Mouse (Mus musculus) hindbrain, embryonic 12.5 days (tissue): ENCODE measurements at regions not wholly inside any gene's neighbourhood (a gene's known extent, or its start where the extent isn't known, plus 50 kb on each side); places are given as distances from the start of the nearest gene placed in this dataset.

Experiments used
- ATAC-seq: fragments of 200-750 bp; cut with Nextera tagmentation; 2 replicates; pipeline ENCODE4 v1.8.0; 2017; ENCODE audit warnings: moderate TSS enrichment; ENCODE audit not compliant: low FRiP score
- H3K27ac ChIP-seq: fragments of 300-500 bp; sonication (generic); 2 replicates; pipeline ENCODE4 v1.5.1; 2016; ENCODE audit warnings: mild to moderate bottlenecking
- H3K27me3 ChIP-seq: fragments of 300-500 bp; sonication (generic); 2 replicates; pipeline ENCODE4 v1.6.1; 2016; ENCODE audit warnings: mild to moderate bottlenecking
- H3K36me3 ChIP-seq: fragments of 300-500 bp; sonication (generic); 2 replicates; pipeline ENCODE4 v1.6.1; 2016; ENCODE audit warnings: mild to moderate bottlenecking
- H3K4me1 ChIP-seq: fragments of 300-500 bp; sonication (generic); 2 replicates; pipeline ENCODE4 v1.6.1; 2016
- H3K4me2 ChIP-seq: fragments of 300-500 bp; sonication (generic); replicated peaks from 2 replicates; pipeline ENCODE4 v1.6.1; 2016; ENCODE audit warnings: mild to moderate bottlenecking
- H3K4me3 ChIP-seq: fragments of 300-500 bp; sonication (generic); 2 replicates; pipeline ENCODE4 v1.5.1; 2016; ENCODE audit warnings: mild to moderate bottlenecking
- H3K9ac ChIP-seq: fragments of 300-500 bp; sonication (generic); 2 replicates; pipeline ENCODE4 v1.6.1; 2016; ENCODE audit warnings: mild to moderate bottlenecking, moderate library complexity
- H3K9me3 ChIP-seq: fragments of 300-500 bp; sonication (generic); replicated peaks from 2 replicates; pipeline ENCODE4 v1.6.1; 2016; ENCODE audit warnings: mild to moderate bottlenecking
- WGBS: fragments of 180-500 bp; shearing (Covaris S2); methylation state at CpG from one replicate; pipeline ENCODE4 v1.1.7; 2016; 5-methylcytosine and 5-hydroxymethylcytosine counted together

- no peak overlapping the region for H3K27ac ChIP-seq
- H3K9ac ChIP-seq, result no peak overlapping the region
- 46% methylated on average over 12 of the region's 12 CpGs for WGBS
- no peaks in the 10 kb centered on the region for H3K27me3 ChIP-seq
- no peak overlapping the region for H3K4me3 ChIP-seq
- H3K4me1 ChIP-seq, result 0 out of 2 replicates have a peak, but pooled peaks cover 2% of the 10 kb centered on the region
- 0 out of 2 replicates have a peak overlapping the region, but pooled peaks have one; percentile 8 for H3K4me2 ChIP-seq
- H3K36me3 ChIP-seq, result no peaks in the 10 kb centered on the region
- no peaks in the 10 kb centered on the region for H3K9me3 ChIP-seq
- peak; percentile 77 for ATAC-seq
Observed at GRCm38 (mm10) chr3:34252730-34253337, 171.7 kb upstream of the Dnajc19 start.

- Histone ChIP-seq H3K36me3 (no peaks in the 10 kb centered on the region), H3K4me3 (no peak overlapping the region), H3K4me1 (no peaks in the 10 kb centered on the region), H3K27ac (no peak overlapping the region), H3K9me3 (no peaks in the 10 kb centered on the region), H3K9ac (no peak overlapping the region), H3K27me3 (peaks cover 3% of the 10 kb centered on the region; the same call in 1 of the 2 replicates), H3K4me2 (no peak overlapping the region)
- 97% methylated on average over 3 of the region's 3 CpGs for WGBS
- ATAC-seq, result no peak
Observed at GRCm38 (mm10) chr3:34242126-34242525, 161.0 kb upstream of the Dnajc19 start.

- Histone ChIP-seq H3K27ac (no peak overlapping the region), H3K27me3 (peaks cover 7% of the 10 kb centered on the region)
- 76% methylated on average over 2 of the region's 2 CpGs for WGBS
Observed at GRCm38 (mm10) chr3:34239978-34240377, 158.9 kb upstream of the Dnajc19 start.

GRCm38 (mm10) chr3:34234391-34234790, 153.3 kb upstream of the Dnajc19 start:
- no peaks in the 10 kb centered on the region for H3K36me3 ChIP-seq

More at GRCm38 (mm10) chr3:34239978-34240377, 158.9 kb upstream of the Dnajc19 start:
- H3K4me1 ChIP-seq, result no peaks in the 10 kb centered on the region
- H3K36me3 ChIP-seq, result no peaks in the 10 kb centered on the region
- no peak overlapping the region for H3K9ac ChIP-seq
- no peak overlapping the region for H3K4me3 ChIP-seq
- H3K9me3 ChIP-seq, result no peaks in the 10 kb centered on the region
- ATAC-seq, result no peak
- no peak overlapping the region for H3K4me2 ChIP-seq

GRCm38 (mm10) chr3:34232329-34233250, 151.5 kb upstream of the Dnajc19 start:
- ATAC-seq, result no peak
- Histone ChIP-seq H3K27me3 (peaks cover 4% of the 10 kb centered on the region), H3K27ac (no peak overlapping the region), H3K4me3 (no peak overlapping the region), H3K9me3 (no peaks in the 10 kb centered on the region), H3K9ac (no peak overlapping the region), H3K4me1 (no peaks in the 10 kb centered on the region; the same call in 1 of the 2 replicates), H3K4me2 (no peak overlapping the region), H3K36me3 (no peaks in the 10 kb centered on the region)
- 79% methylated on average over 7 of the region's 7 CpGs for whole genome bisulfite sequencing

More at GRCm38 (mm10) chr3:34234391-34234790, 153.3 kb upstream of the Dnajc19 start:
- Histone ChIP-seq H3K27ac (no peak overlapping the region), H3K9me3 (no peaks in the 10 kb centered on the region), H3K4me2 (no peak overlapping the region), H3K9ac (no peak overlapping the region), H3K4me1 (no peaks in the 10 kb centered on the region; the same call in 1 of the 2 replicates), H3K4me3 (no peak overlapping the region), H3K27me3 (peaks cover 7% of the 10 kb centered on the region)
- no peak for ATAC-seq
- 48% methylated on average over 8 of the region's 8 CpGs for WGBS

GRCm38 (mm10) chr3:34231593-34232328, 150.6 kb upstream of the Dnajc19 start:
- Histone ChIP-seq H3K4me2 (no peak overlapping the region), H3K27ac (no peak overlapping the region), H3K27me3 (peaks cover 4% of the 10 kb centered on the region), H3K4me3 (no peak overlapping the region), H3K9me3 (no peaks in the 10 kb centered on the region), H3K4me1 (no peaks in the 10 kb centered on the region; the same call in 1 of the 2 replicates), H3K36me3 (no peaks in the 10 kb centered on the region), H3K9ac (no peak overlapping the region)
- 64% methylated on average over 9 of the region's 9 CpGs for WGBS
- peak; percentile 81; the same call in 1 of the 2 replicates for ATAC-seq

- ATAC-seq, result no peak
- Histone ChIP-seq H3K9ac (no peak overlapping the region), H3K4me1 (no peaks in the 10 kb centered on the region), H3K4me2 (no peak overlapping the region), H3K27me3 (no peaks in the 10 kb centered on the region), H3K27ac (no peak overlapping the region), H3K36me3 (no peaks in the 10 kb centered on the region), H3K9me3 (no peaks in the 10 kb centered on the region), H3K4me3 (no peak overlapping the region)
- 88% methylated on average over 10 of the region's 10 CpGs for whole genome bisulfite sequencing
Observed at GRCm38 (mm10) chr3:34222291-34222690, 141.2 kb upstream of the Dnajc19 start.

- Histone ChIP-seq H3K9ac (no peak overlapping the region), H3K4me2 (no peak overlapping the region), H3K27ac (no peak overlapping the region), H3K4me1 (no peaks in the 10 kb centered on the region), H3K4me3 (no peak overlapping the region), H3K9me3 (no peaks in the 10 kb centered on the region), H3K27me3 (no peaks in the 10 kb centered on the region), H3K36me3 (no peaks in the 10 kb centered on the region)
- 78% methylated on average over 10 of the region's 10 CpGs for WGBS
- no peak for ATAC-seq
Observed at GRCm38 (mm10) chr3:34219741-34220310, 138.7 kb upstream of the Dnajc19 start.

- 89% methylated on average over 2 of the region's 2 CpGs for WGBS
- no peaks in the 10 kb centered on the region for H3K9me3 ChIP-seq
- no peak overlapping the region for H3K4me2 ChIP-seq
- no peak for ATAC-seq
- H3K4me3 ChIP-seq, result no peak overlapping the region
- no peaks in the 10 kb centered on the region for H3K36me3 ChIP-seq
- no peaks in the 10 kb centered on the region for H3K4me1 ChIP-seq
- no peak overlapping the region for H3K27ac ChIP-seq
- no peaks in the 10 kb centered on the region for H3K27me3 ChIP-seq
- no peak overlapping the region for H3K9ac ChIP-seq
Observed at GRCm38 (mm10) chr3:34219096-34219495, 138.0 kb upstream of the Dnajc19 start.

- no peak overlapping the region for H3K4me2 ChIP-seq
- no peaks in the 10 kb centered on the region for H3K4me1 ChIP-seq
- H3K27ac ChIP-seq, result no peak overlapping the region
- H3K9me3 ChIP-seq, result no peaks in the 10 kb centered on the region
- no peaks in the 10 kb centered on the region for H3K27me3 ChIP-seq
- WGBS, result 83% methylated on average over 4 of the region's 4 CpGs
- H3K9ac ChIP-seq, result no peak overlapping the region
- no peak overlapping the region for H3K4me3 ChIP-seq
- H3K36me3 ChIP-seq, result no peaks in the 10 kb centered on the region
- ATAC-seq, result no peak
Observed at GRCm38 (mm10) chr3:34217911-34218310, 136.8 kb upstream of the Dnajc19 start.

- Histone ChIP-seq H3K9ac (no peak overlapping the region), H3K4me2 (no peak overlapping the region), H3K9me3 (peaks cover 8% of the 10 kb centered on the region; the same call in 1 of the 2 replicates), H3K36me3 (no peaks in the 10 kb centered on the region), H3K4me1 (no peaks in the 10 kb centered on the region), H3K4me3 (no peak overlapping the region), H3K27ac (no peak overlapping the region), H3K27me3 (no peaks in the 10 kb centered on the region)
- no peak for ATAC-seq
- WGBS, result 87% methylated on average over 6 of the region's 6 CpGs
Observed at GRCm38 (mm10) chr3:34214233-34214632, 133.1 kb upstream of the Dnajc19 start.

GRCm38 (mm10) chr3:34206454-34206853, 125.3 kb upstream of the Dnajc19 start:
- Histone ChIP-seq H3K9me3 (peaks cover 6% of the 10 kb centered on the region; the same call in 1 of the 2 replicates), H3K4me3 (no peak overlapping the region), H3K36me3 (no peaks in the 10 kb centered on the region), H3K9ac (no peak overlapping the region), H3K4me2 (no peak overlapping the region), H3K4me1 (no peaks in the 10 kb centered on the region), H3K27me3 (no peaks in the 10 kb centered on the region), H3K27ac (no peak overlapping the region)
- ATAC-seq, result no peak
- WGBS, result 95% methylated on average over 3 of the region's 3 CpGs
